Mouse (Mus musculus) gastrocnemius, postnatal 25 days (tissue): ENCODE data around the gene Pigc. TPM values are rescaled to one million over a fixed set of nuclear protein-coding genes. Genes with fewer than 3 reads are reported as not detected.

Source experiments
- DNase-seq: peaks from one replicate; pipeline ENCODE4 v3.0.0; 2022
- total RNA-seq, 2 experiments: library from RNA; stranded (reverse); gene quantifications; 1 replicate in 1 of 2; 2 replicates in 1 of 2; pipeline ENCODE4 v1.2.3; 2021

Gene Pigc
- total RNA-seq, 2 experiments from 2014 or later: 15.1 to 16.4 TPM

DNA sequence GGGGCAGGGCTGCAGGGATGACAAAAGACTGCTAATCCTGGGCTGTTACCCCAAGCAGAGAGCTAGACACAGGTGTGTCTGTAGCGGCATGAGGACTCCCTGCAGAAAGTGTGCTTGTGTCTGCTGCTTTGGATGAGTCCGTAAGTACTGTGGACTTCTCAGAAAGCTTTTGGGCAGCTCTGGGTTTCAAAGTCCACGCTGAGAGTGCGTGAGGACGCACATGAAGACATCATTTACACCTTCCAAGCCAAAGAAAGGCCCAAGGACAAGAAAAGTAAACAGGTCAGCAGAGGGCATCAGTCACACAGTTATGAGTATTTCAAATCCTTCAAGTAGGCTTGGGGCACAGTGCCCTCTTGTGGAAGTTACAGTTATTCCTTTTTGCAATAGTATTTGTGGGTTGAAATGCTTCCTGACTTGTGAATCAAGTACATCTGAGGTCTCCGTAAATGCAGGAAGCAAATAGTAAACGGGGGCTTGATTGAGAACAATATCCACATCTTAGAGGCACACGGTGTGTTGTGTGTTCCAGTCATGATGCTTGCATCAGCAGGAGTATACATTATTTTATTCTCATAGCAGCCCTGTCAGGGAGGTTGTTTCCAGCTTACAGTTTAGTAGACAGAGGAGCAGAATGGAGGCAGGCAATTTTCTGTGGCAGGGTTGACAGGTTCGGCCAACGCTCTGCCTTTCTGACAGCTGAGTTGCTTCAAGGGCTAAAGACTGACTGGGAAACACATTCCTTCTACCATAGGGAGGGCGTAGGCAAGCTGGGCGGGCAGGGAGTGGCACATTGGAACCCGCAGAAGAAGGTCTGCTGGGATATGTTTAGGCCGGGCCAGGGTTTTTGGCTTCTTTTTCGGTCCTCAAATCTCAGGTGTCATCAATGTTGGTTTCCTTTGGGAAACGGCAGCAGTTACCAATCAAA lies 7.5 kb downstream of the Pigc start:
- DNase-seq: peak; percentile 57

DNA sequence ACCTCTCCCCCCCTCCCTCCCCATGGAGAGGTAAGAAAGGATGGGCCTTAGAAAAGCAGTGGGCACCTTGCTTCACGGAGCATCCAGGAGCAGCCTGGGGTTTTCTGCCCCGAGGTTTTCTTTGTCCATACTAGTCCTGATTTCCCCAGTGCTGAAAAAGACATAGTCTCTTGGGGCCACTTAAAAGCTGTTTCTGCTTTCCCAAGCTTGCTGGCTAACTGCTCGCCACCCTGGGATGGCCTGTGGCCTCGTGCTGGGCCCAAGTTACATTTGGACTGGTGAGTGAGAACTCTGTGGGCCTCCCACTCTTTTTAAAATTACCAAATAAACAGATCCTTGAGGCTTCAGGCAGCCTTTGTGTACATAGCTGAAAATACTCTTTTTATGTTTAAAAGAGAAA lies 8.3 kb downstream of the Pigc start:
- peak; percentile 38 for DNase-seq

- DNase-seq: no peak
Observed at GRCm38 (mm10) chr1:161978173-161978700, 9.3 kb downstream of the Pigc start.

DNA sequence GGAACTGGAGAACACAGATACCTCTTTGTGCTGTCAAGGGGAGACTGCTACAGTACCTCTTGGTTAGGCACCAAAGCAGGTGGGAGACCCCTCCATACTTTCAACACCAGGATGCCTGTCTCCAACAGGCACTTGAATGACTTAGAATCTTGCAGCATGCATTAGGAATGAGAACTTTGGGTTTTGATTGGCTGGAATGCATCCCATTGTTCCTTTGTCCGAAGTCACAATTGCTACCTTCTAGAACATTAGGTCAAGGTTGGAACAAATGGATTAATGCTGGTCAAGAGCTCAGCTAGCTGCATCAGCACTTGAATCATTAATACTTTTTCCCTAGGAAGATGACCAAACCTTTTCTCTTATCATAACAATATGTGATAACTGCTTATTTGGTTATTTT lies 10.6 kb downstream of the Pigc start, which contains the start of gene 4930558K02Rik:
TSS of gene 4930558K02Rik (minus strand) at position 101 of the 400 bp plus-strand sequence.
- no peak for DNase-seq

DNA sequence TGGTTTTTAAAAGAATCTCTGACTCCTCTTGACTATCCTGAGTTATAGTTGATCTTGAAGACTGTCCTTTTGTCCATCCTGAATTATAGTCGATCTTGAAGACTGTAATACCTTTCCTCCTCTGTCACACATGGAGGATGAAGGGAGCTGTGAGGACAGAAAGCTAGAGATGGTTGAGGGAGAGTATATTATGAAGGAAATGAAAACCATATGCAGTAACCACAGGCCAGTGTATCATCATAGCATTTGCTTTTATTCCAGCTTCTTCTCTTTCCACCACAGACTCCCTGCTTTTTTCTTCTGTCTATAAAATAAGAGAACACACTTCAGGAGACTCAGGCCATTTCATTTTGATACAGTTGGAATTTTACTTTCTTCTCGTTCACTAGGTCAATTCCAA lies 11.1 kb downstream of the Pigc start:
- no peak for DNase-seq

DNA sequence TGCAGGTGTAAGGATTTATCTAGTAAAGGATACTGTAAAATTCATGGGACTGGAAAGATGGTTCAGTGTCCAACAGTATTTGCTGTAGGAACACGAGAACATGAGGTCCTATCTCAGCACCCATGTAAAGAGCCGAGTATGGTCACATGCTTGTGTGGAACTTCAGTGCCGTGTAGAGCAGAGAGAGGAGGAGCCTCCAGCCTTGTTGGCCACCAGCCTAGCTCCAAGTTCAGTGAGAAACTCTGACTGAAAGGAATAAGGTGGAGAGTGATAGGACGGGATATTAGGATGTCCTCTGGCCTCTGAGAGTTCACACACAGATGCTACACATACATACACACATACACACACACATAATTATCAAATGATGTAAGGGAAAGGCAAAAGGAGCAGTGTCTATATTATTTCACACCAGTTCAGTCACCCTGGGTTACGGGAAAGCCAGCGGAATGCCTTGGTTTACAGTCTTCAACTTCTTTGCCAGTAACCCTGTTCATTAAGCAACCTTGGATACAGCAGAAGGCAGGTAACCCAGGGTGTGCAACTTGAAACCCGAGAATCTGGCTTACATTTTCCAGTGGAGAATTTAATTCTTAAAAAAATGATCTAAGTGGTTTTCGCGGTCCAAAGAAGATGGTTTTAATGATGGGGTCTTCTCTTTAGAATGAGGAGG lies 11.8 kb downstream of the Pigc start:
- DNase-seq: no peak

- DNase-seq: peak; percentile 71
Observed at GRCm38 (mm10) chr1:161983451-161983850, 14.5 kb downstream of the Pigc start.

- peak; percentile 73 for DNase-seq
Observed at GRCm38 (mm10) chr1:161983979-161984566, 15.1 kb downstream of the Pigc start.

DNA sequence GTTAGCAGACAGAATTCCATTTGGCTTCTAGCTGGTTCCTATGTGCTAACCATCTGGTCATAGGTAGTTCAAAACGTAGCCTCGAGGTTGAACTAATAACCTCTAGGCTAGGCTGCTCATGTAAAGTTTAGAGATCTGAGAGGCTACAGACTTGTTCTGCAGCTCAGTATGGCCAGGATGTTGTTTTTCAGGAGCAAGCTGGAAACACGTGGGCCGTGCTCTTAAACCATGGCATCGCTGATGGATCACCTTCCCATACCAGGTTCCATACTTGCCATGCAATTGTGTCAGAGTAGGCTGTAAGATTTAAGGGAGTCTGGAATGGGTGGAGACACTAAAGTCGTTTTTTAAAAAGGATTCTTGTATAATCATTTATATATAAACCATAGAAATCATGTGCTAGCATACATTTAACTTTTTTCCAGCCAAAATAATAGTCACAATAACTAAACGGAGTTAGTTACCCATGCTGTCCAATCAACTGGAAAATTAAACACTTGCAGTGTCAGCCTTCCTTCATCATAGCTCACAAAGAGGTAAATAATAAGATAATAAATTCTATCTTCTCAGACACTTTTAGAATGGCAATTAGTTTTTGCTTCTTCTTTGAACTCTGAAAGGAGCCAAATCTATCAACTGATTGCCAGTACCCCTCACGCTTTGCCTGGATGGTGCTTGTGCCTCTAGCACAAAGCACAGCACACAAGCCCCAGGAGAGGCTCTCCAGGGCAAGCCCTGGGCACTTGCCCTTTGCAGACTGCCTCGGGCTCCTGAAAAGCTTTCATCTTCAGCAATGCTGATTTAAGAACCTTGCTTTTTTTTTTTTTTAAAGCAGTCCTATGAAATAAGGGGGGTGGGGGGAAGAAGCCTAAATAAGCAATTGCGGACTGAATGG lies 21.9 kb downstream of the Pigc start:
- no peak for DNase-seq

DNA sequence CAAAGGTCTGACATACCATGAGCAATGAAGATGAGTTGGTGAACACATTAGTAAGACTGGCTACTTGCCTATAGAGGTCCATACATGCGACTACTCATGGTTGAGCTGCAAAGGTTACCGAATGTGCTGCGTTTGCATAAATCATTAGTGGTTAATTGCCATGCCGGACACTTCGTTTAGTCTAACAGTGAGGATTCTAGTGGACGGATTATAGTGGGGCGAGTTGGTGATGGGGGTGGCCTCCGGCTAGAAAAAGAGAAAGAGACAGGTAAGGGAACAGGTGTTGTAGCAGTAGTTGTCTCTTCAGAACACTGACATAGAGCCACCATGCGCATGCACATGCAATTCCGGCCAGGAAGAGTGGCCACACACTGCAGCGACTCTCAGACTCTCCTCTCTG lies 22.9 kb downstream of the Pigc start:
- DNase-seq: no peak

GRCm38 (mm10) chr1:161992389-161992788 lies 23.4 kb downstream of the Pigc start:
- no peak for DNase-seq

GRCm38 (mm10) chr1:161998781-161999180 lies 29.8 kb downstream of the Pigc start:
- no peak for DNase-seq

DNA sequence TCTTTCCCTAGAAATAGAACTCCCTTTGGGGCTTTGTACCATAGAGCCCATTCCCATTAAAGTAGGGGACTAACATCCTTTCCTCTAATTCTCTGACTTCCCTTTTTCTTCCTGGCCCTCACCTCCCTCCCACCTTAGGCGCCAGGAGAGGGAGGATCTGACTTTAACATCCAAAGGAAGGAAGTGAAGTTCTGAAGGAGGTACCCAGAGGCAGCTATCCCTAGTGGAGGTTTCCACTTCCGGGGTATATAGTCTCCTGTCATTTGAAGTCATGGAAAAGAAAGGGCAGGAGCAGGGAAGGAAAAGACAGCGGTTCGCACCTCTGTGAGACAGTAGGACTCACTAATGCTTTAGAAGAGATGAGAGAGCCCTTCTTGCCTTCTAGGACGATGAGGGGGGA lies 30.4 kb downstream of the Pigc start:
- DNase-seq: no peak

DNA sequence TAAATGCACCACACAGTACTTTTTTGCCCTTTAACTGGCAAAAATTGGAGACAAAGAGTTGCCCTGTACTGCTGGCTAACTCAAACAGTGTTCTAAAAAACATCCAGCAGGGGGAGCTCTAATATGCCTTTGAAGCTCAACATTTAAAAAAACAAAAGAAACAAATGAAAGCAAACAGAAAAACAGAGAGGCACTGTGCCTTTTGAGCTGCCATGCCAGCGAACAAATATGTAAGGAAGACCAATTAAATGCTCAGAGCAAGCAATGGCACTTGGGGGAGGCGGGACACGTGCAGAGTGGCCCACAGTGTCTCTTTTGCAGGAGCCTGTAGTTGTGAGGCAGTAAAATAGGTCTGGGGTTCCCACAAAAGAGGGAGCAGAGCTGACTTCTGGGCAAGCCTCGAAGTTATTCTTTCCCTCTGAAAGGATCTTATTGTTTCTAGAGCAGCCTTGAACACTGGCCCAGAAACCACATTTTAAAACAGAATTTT lies 30.9 kb downstream of the Pigc start:
- peak; percentile 20 for DNase-seq

GRCm38 (mm10) chr1:162001328-162001727 lies 32.3 kb downstream of the Pigc start:
- DNase-seq: no peak

- no peak for DNase-seq
Observed at GRCm38 (mm10) chr1:162003729-162004517, 34.9 kb downstream of the Pigc start.

GRCm38 (mm10) chr1:162004518-162004780 lies 35.5 kb downstream of the Pigc start:
- no peak for DNase-seq

DNA sequence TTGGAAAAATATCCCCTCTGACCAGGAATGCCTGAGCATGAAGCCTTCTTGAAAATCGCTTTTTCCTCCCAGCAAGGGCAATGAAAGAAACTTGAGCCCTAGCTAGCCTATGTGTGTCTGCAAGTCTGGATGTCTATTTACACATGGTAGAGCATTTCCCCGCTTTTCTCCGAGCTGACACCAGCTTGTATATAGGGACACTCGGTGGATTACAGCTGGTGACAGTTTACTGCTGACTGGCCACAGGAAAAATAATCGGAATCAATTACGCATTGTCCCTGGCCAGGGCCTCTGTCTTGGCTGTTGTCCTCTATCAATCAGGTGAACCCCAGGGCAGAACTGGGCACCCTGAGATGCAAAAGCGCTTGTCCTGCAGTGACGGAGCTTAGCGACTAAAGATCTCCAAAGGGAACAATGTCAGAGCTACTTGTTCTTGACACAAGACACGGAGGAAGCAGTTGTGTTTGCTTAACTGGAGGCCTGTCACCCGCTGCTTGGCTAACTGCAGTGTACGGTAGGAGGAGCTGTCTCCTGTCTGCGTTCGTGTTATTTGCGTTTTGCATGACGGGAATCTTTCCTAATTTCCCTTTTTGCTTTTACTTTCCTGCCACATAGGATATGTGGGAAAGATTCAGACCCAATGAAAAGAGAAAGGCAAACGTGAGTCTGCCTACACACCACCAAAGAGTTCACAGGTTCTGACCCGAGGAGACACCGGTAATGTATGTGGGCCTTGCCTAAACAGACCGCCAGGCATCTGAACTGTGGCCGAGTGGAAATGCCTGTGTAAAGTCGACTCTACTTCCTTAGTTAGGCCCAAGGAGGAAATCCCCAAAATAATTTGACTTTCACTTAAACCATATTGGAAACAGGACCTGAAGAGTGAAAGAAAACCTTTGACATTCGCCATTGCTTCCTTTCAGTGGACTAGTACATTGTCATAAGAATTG lies 36.1 kb downstream of the Pigc start:
- peak; percentile 35 for DNase-seq

DNA sequence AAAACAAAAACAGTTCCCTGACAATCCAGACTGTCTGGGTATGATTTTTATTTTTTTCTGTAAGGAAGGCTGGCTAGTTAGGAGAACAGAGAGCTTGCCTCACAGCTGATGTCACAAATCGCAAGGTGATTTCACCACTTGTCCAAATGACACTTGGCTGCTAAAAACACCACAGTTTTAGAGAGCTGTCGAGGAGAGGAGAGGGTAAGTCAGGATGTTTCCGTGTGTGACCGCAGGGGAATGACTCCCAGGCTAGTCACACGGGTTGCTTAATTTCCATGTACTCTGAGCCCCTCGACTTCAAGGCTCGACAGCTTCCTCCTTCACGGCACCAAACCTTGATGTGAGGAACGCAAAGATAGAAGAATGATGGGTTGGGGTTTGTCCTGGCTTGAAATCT lies 37.1 kb downstream of the Pigc start:
- no peak for DNase-seq

GRCm38 (mm10) chr1:162008208-162008607 lies 39.2 kb downstream of the Pigc start:
- DNase-seq: no peak
